Mouse (Mus musculus) lung, embryonic 15.5 days (tissue): ENCODE measurements around the gene Ccdc12. TPM values are rescaled to one million over a fixed set of nuclear protein-coding genes. Genes with fewer than 3 reads are reported as not detected.

Experiments used
- ATAC-seq: fragments of 200-750 bp; cut with Nextera tagmentation; 2 replicates; pipeline ENCODE4 v1.8.0; 2017; ENCODE audit warnings: moderate number of reproducible peaks, borderline replicate concordance; ENCODE audit not compliant: low FRiP score, low TSS enrichment; ENCODE audit errors: extremely low read depth
- H3K27ac ChIP-seq: fragments of 300-500 bp; sonication (generic); 2 replicates; pipeline ENCODE4 v1.5.1; 2015; ENCODE audit warnings: moderate library complexity, mild to moderate bottlenecking, inconsistent platforms
- H3K27me3 ChIP-seq: fragments of 300-500 bp; sonication (generic); 2 replicates; pipeline ENCODE4 v1.6.1; 2015; ENCODE audit warnings: inconsistent platforms
- H3K36me3 ChIP-seq: fragments of 300-500 bp; sonication (generic); 2 replicates; pipeline ENCODE4 v1.6.1; 2015; ENCODE audit warnings: inconsistent platforms
- H3K4me1 ChIP-seq: fragments of 300-500 bp; sonication (generic); 2 replicates; pipeline ENCODE4 v1.6.1; 2015; ENCODE audit warnings: inconsistent platforms
- H3K4me2 ChIP-seq: fragments of 300-500 bp; sonication (generic); 2 replicates; pipeline ENCODE4 v1.6.1; 2015; ENCODE audit warnings: inconsistent platforms, mild to moderate bottlenecking, moderate library complexity
- H3K4me3 ChIP-seq: fragments of 300-500 bp; sonication (generic); 2 replicates; pipeline ENCODE4 v1.5.1; 2015; ENCODE audit warnings: mild to moderate bottlenecking, inconsistent platforms
- H3K9ac ChIP-seq: fragments of 300-500 bp; sonication (generic); 2 replicates; pipeline ENCODE4 v1.6.1; 2015; ENCODE audit warnings: inconsistent platforms
- H3K9me3 ChIP-seq: fragments of 300-500 bp; sonication (generic); 2 replicates; pipeline ENCODE4 v1.6.1; 2016; ENCODE audit warnings: inconsistent platforms
- WGBS: fragments of 180-500 bp; shearing (Covaris S2); methylation state at CpG from one replicate; pipeline ENCODE4 v1.1.7; 2015; 5-methylcytosine and 5-hydroxymethylcytosine counted together
- polyA plus RNA-seq: library from polyadenylated mRNA; unstranded; fragments of >200 nt; fragmentation: Nextera tagmentation; extraction: Ambion mirVana; gene quantifications from 2 replicates; pipeline ENCODE4 v1.2.1, GENCODE M21; 2015

Gene Ccdc12
- polyA plus RNA-seq, 1 experiment from 2014 or later: 151 TPM

DNA sequence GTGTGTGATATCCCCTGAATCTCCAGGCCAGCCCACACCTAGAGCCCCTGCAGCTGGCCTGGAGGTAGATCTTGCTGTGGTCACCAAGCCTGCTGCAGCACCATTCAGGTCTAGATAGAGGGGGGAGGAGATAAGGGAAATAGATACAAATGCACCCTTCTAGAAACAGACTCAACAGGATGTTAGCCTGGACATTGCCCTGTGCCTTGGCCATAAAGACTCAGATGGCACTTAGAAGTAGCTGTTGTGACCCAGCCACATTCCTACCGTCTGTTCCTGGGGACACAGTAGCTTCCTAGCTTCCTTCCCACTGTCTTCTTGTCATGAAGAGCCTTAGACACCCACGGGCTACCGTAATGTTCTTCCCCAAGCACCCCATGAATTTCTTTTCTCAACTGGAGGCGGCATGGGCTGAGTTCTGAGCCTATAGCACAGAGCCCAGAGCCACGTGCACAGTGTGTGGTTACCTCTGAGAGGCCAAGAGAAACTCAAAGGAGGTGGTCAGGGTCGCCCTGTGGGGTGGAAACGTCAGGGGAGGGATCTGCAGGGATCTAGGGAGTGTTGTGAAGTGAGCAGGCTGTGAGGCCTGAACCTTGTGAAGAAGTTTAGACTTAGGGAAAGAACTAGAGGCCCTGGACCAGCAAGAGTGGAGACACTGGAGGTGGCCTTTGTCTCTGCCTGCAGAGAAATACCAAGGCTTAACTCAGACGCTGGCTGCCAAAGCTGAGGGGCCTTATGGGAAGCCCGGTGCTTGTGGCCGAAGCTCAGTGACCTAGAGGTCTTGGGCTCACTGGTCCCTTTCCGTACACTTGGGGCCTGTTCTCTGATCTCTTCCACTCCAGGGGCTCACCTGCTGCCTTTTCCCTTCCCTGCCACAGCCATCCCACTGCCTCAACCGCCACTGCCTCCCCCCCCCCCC is 45.1 kb downstream of the Ccdc12 start:
- 79% methylated on average over 11 of the region's 12 CpGs for WGBS
- no peak for ATAC-seq

DNA sequence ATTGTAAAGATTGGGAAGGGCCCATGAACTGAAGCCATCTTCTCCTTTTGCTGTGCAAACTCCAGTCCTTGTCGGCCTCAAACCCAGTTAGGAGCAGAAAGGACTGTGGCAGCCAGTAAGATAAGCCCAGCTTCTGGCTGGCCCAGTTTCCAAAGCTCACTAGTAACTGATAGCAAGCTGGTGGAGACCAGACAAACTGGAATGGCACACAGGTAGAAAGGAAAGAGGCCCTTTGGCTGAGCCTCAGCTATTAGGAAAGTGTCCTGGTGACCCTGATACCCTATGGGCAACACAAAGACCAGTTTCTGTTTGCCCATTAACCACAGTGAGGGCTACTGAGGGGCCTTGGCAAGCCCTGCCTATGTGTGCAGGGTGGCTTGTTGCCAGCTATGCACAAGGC is 46.5 kb downstream of the Ccdc12 start:
- Histone ChIP-seq H3K4me1 (no peaks in the 10 kb centered on the region), H3K4me3 (no peak overlapping the region), H3K4me2 (no peak overlapping the region), H3K36me3 (0 out of 2 replicates have a peak, but pooled peaks cover 11% of the 10 kb centered on the region), H3K9ac (no peak overlapping the region), H3K27me3 (no peaks in the 10 kb centered on the region), H3K9me3 (no peaks in the 10 kb centered on the region), H3K27ac (no peak overlapping the region)
- no peak for ATAC-seq
- 82% methylated on average over 1 of the region's 1 CpGs for WGBS

More for the DNA sequence above, 45.1 kb downstream of the Ccdc12 start:
- Histone ChIP-seq H3K27ac (no peak overlapping the region), H3K9ac (no peak overlapping the region), H3K4me2 (no peak overlapping the region), H3K9me3 (no peaks in the 10 kb centered on the region), H3K36me3 (0 out of 2 replicates have a peak, but pooled peaks cover 11% of the 10 kb centered on the region), H3K27me3 (no peaks in the 10 kb centered on the region), H3K4me3 (no peak overlapping the region), H3K4me1 (no peaks in the 10 kb centered on the region)

DNA sequence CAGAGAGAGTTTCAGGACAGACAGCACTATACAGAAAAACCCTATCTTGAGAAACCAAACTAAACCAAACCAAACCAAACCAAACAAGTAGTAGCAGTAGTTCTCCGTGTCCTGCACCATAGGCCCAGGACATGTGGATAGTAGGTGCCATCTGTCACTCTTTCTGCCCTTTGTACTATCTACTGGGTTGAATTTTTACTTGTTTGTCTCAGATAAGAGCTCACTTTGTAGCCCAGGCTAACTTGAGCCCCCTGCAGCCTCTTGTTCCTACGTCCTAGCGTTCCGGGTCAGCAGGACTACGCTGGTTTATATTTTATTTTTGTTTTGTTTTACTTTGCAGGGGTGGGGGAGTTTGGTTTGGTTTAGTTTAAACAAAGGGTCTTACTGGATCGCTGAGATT is 47.6 kb downstream of the Ccdc12 start:
- no peaks in the 10 kb centered on the region for H3K4me1 ChIP-seq
- no peaks in the 10 kb centered on the region for H3K9me3 ChIP-seq
- H3K27ac ChIP-seq: no peak overlapping the region
- no peak overlapping the region for H3K9ac ChIP-seq
- 85% methylated on average over 6 of the region's 6 CpGs for WGBS
- H3K4me3 ChIP-seq: no peak overlapping the region
- H3K27me3 ChIP-seq: no peaks in the 10 kb centered on the region
- H3K4me2 ChIP-seq: no peak overlapping the region
- no peak for ATAC-seq
- 0 out of 2 replicates have a peak, but pooled peaks cover 11% of the 10 kb centered on the region for H3K36me3 ChIP-seq

- H3K4me3 ChIP-seq: no peak overlapping the region
- peaks cover 9% of the 10 kb centered on the region; the same call in 1 of the 2 replicates for H3K4me1 ChIP-seq
- H3K27ac ChIP-seq: no peak overlapping the region
- H3K27me3 ChIP-seq: no peaks in the 10 kb centered on the region
- H3K4me2 ChIP-seq: no peak overlapping the region
- WGBS: 84% methylated on average over 5 of the region's 5 CpGs
- peaks cover 14% of the 10 kb centered on the region; the same call in 1 of the 2 replicates for H3K36me3 ChIP-seq
- no peaks in the 10 kb centered on the region for H3K9me3 ChIP-seq
- H3K9ac ChIP-seq: no peak overlapping the region
- ATAC-seq: no peak
These were observed 50.5 kb downstream of the Ccdc12 start for GRCm38 (mm10) chr9:110706784-110707183.

- no peak overlapping the region for H3K27ac ChIP-seq
These were observed 53.4 kb downstream of the Ccdc12 start for GRCm38 (mm10) chr9:110709640-110710258.

GRCm38 (mm10) chr9:110711532-110711931 is 55.2 kb downstream of the Ccdc12 start:
- no peak overlapping the region for H3K4me3 ChIP-seq
- no peaks in the 10 kb centered on the region for H3K27me3 ChIP-seq
- no peak overlapping the region for H3K4me2 ChIP-seq
- no peak overlapping the region for H3K9ac ChIP-seq
- no peak overlapping the region for H3K27ac ChIP-seq
- peaks cover 9% of the 10 kb centered on the region; the same call in 1 of the 2 replicates for H3K4me1 ChIP-seq
- H3K36me3 ChIP-seq: peaks cover 22% of the 10 kb centered on the region
- ATAC-seq: no peak
- H3K9me3 ChIP-seq: no peaks in the 10 kb centered on the region
- WGBS: 94% methylated on average over 1 of the region's 1 CpGs

More at GRCm38 (mm10) chr9:110709640-110710258, 53.4 kb downstream of the Ccdc12 start:
- H3K4me2 ChIP-seq: peak overlapping the region; percentile 33
- peaks cover 9% of the 10 kb centered on the region; the same call in 1 of the 2 replicates for H3K4me1 ChIP-seq
- peaks cover 21% of the 10 kb centered on the region for H3K36me3 ChIP-seq
- no peaks in the 10 kb centered on the region for H3K9me3 ChIP-seq
- 34% methylated on average over 5 of the region's 5 CpGs for WGBS
- H3K4me3 ChIP-seq: peak overlapping the region; percentile 8; the same call in 1 of the 2 replicates
- peak; percentile 83 for ATAC-seq
- H3K27me3 ChIP-seq: no peaks in the 10 kb centered on the region
- H3K9ac ChIP-seq: no peak overlapping the region

- Histone ChIP-seq H3K27me3 (no peaks in the 10 kb centered on the region), H3K36me3 (peaks cover 22% of the 10 kb centered on the region), H3K9me3 (no peaks in the 10 kb centered on the region), H3K4me1 (peaks cover 9% of the 10 kb centered on the region; the same call in 1 of the 2 replicates), H3K9ac (no peak overlapping the region), H3K4me3 (no peak overlapping the region), H3K4me2 (no peak overlapping the region), H3K27ac (no peak overlapping the region)
- ATAC-seq: no peak
- 92% methylated on average over 6 of the region's 6 CpGs for WGBS
These were observed 55.7 kb downstream of the Ccdc12 start for GRCm38 (mm10) chr9:110711996-110712395.

DNA sequence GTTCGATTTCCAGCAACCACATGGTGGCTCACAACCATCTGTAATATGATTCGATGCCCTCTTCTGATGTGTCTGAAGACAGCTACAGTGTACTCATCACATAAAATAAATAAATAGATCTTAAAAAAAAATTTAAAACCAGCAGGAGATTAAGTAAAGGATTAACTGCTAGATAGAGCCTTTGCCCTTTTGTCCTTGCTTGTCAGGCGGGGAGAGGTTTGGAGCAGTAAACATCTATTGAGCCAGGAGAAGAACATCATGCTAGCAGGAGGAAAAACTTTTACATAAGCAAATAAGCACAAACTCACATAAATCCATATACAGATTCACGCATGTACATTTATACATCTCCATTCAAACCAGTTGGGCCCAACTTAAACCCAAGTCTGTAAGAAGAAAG is 56.2 kb downstream of the Ccdc12 start:
- Histone ChIP-seq H3K4me2 (no peak overlapping the region), H3K36me3 (peaks cover 22% of the 10 kb centered on the region), H3K4me3 (no peak overlapping the region), H3K4me1 (peaks cover 9% of the 10 kb centered on the region), H3K9ac (no peak overlapping the region), H3K27ac (no peak overlapping the region), H3K27me3 (no peaks in the 10 kb centered on the region), H3K9me3 (no peaks in the 10 kb centered on the region)
- WGBS: 72% methylated on average over 4 of the region's 4 CpGs
- no peak for ATAC-seq

GRCm38 (mm10) chr9:110713389-110713788 is 57.1 kb downstream of the Ccdc12 start:
- no peak overlapping the region for H3K9ac ChIP-seq
- peaks cover 13% of the 10 kb centered on the region for H3K4me1 ChIP-seq
- H3K9me3 ChIP-seq: no peaks in the 10 kb centered on the region
- H3K4me3 ChIP-seq: no peak overlapping the region
- WGBS: 62% methylated on average over 1 of the region's 1 CpGs
- H3K27ac ChIP-seq: no peak overlapping the region
- peaks cover 22% of the 10 kb centered on the region for H3K36me3 ChIP-seq
- no peak overlapping the region for H3K4me2 ChIP-seq
- ATAC-seq: no peak
- H3K27me3 ChIP-seq: no peaks in the 10 kb centered on the region

DNA sequence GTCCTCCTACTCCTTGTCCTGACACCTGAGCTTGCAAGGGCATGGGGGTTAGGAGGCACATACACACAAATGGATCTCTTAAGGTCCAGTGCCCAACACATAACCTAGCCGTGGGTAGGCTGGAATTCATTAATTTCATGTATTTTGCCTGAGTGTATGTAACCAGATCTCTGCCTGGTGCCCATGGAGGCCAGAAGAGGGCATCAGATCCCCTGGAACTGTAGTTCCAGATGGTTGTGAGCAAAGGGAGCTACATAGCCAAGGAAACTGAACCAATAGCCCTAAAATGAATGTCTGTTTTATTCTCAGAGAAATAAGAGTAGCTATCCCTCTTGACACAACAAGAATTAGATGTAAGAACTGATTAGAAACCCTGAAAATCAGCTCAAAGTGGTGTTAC is 59.1 kb downstream of the Ccdc12 start:
- Histone ChIP-seq H3K36me3 (peaks cover 22% of the 10 kb centered on the region), H3K27ac (no peak overlapping the region), H3K4me2 (no peak overlapping the region), H3K4me3 (no peak overlapping the region), H3K4me1 (peaks cover 4% of the 10 kb centered on the region; the same call in 1 of the 2 replicates), H3K9me3 (no peaks in the 10 kb centered on the region), H3K27me3 (no peaks in the 10 kb centered on the region), H3K9ac (no peak overlapping the region)
- ATAC-seq: no peak
- 56% methylated on average over 1 of the region's 1 CpGs for WGBS

DNA sequence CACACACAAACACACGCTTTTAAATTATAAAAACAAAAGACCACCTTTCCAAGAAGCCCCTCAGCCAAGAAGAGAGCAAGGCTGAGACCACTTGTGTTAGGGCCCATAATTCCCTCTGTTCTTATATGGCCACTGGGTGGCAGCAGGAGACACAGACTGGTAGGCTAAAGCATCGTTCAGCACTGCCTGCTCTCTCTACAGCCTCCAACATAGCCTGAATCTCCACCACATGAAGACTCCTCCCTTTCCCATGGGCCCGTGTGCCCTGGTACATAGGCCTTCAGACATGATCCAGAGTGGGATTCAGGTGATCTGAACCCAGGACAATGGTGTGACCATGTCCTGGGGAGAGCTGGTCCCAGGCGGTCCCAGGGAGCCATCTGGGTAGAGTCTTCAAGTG is 60.5 kb downstream of the Ccdc12 start:
- Histone ChIP-seq H3K27me3 (no peaks in the 10 kb centered on the region), H3K9me3 (no peaks in the 10 kb centered on the region), H3K9ac (no peak overlapping the region), H3K4me1 (peaks cover 4% of the 10 kb centered on the region; the same call in 1 of the 2 replicates), H3K4me3 (no peak overlapping the region), H3K4me2 (no peak overlapping the region), H3K36me3 (peaks cover 19% of the 10 kb centered on the region), H3K27ac (no peak overlapping the region)
- 33% methylated on average over 4 of the region's 4 CpGs for WGBS
- peak; percentile 36 for ATAC-seq

GRCm38 (mm10) chr9:110718071-110718470 is 61.8 kb downstream of the Ccdc12 start:
- ATAC-seq: no peak
- no peak overlapping the region for H3K4me2 ChIP-seq
- H3K27ac ChIP-seq: no peak overlapping the region
- H3K9me3 ChIP-seq: no peaks in the 10 kb centered on the region
- H3K4me3 ChIP-seq: no peak overlapping the region
- 0 out of 2 replicates have a peak, but pooled peaks cover 11% of the 10 kb centered on the region for H3K36me3 ChIP-seq
- H3K27me3 ChIP-seq: no peaks in the 10 kb centered on the region
- H3K9ac ChIP-seq: no peak overlapping the region
- WGBS: 73% methylated on average over 6 of the region's 6 CpGs
- peaks cover 4% of the 10 kb centered on the region; the same call in 1 of the 2 replicates for H3K4me1 ChIP-seq
